Mouse (Mus musculus) CH12F3 (cell line): Measurements from ENCODE around the gene Atf3.
"Not testable (repeated sequence)": the region's sequence is repeated elsewhere in the genome, so short reads cannot be mapped to it uniquely, and the experiment has no call there.

Experiments
- in situ Hi-C: fragments of 300-500 bp; cut with MboI; formaldehyde crosslinking; loops from 2 replicates; pipeline ENCODE4 v1.14.3; 2020; ENCODE audit warnings: low sequenced_read_pairs

The Atf3 gene

DNA sequence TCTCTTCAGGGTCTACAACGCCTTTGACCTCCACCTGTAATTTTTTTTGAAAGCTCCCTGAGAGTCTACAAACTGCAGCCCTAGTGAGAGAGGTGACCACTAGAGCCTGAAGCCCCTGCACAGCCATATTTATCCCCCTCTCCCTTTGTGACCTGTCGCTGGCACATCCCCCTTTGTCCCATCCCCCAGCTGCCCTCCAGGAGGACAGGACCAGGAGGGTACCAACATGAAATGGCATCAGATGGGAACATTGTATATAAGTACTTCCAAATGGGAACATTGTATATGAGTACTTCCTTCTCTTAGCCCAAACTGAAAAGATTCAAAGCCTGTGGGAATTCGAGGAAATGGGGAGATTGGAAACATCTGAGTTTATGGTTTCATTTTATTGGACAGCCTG, 53.1 kb downstream of the Atf3 start, which contains the start of gene Fam71a:
Gene Fam71a (minus strand): TSS at position 101 of the 400 bp plus-strand sequence.
- in situ Hi-C loops, result no loop called here

GRCm38 (mm10) chr1:191154314-191154713, 63.5 kb downstream of the Atf3 start:
- in situ Hi-C loops, result no loop called here

GRCm38 (mm10) chr1:191153052-191153451, 64.8 kb downstream of the Atf3 start:
- in situ Hi-C loops, result no loop called here

DNA sequence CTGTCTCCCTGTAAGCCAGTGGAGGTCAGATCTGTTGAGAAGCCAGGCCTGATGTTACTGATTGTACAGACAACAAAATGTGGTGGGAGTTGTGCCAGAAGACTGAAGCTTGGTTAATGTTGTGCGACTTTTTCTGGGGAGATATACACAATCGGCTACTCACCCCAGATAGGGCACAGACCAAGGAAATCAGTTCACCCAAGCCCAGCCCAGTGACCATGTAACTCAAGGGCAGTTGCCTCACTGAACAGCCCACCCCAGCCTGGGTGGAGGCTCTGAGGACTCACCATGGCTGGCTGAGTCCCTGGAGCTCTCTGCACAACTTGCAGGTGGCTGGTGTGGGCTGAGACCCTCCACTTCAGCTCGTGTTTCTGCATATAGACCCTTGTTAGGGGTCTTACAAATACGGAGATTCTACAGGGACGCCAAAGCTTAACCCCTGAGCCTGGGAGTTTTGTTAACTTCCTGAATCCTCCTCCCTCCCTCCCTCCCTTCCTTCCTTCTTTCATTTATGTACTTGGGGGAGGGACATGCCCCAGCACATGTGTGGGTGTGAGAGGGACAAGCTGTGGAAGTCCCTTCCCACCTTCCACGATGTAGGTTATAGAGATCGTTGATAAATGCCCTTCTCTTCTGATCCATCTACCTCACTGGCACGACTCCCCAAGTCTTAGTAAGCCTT, 66.8 kb downstream of the Atf3 start:
- in situ Hi-C loops, result no loop called here

DNA sequence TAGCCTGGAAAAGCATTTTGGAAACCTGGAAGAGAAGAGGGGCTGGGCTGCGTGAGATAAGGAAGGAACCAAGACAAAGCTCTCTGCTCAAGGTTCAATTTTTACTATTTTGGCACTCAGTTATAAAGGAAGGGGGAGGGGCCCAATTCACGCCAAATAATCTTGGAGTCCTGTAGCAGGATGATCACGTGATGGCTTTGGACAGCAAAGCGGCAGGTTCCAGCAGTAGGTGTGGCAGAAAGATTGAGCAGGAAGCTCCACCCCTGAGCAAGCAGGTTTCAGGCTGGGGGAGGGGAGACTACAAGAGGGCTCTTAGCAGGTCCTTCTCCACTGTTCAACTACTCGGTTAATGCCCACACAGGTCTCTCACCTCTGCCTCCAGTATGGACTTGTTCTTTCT, 68.3 kb downstream of the Atf3 start:
- in situ Hi-C loops, result not testable (repeated sequence)

DNA sequence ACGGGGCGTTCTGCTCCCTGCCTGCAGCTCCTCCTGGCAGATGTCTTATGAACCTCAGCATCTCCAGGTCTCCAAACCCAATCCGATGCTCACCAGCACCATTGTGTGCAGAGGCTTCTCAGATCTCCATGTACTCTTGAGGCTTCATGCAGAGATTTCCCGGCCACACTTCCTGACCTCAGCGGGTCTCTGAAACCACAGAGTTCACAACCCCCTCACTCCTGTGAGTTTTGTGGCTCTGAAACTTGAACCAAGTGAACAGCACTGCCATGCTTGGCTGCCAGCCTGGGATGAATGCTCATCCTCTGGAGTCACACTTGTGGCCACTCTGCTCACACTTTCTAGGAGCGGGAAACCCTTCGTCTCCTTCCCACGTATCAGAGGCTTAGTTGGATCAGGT, 76.9 kb downstream of the Atf3 start:
- in situ Hi-C loops, result no loop called here

DNA sequence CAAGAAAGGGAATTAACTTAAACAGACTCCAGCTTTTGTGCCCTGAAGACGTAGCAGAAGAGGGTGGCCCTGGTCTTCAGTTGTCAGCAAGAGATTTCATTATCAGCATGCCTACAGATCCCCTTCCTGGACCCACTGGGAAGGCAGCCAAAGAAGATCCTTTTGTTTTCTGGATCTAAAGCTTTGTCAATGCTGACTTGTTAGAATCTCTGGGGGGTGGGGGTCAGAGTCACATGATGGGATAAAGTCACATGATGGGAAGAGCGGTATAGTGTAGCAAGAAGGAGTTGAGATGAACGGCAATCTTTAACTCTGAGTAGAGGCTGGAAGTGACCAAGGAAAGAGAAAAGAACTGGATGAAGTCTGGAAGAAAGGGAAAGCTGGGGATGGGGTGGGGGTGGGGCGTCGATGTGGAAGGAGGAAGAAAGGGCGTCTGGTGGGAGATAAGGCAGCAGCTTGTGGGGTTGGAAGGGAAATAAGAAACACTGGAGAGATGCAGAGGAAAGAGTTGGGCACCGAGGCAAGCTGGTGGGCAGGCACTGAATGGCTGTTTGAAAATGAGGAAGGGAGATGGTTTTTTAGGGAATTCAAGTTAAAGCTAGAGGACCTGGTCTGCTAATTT, 78.9 kb downstream of the Atf3 start:
- in situ Hi-C loops, result no loop called here

- in situ Hi-C loops, result no loop called here
These were observed 79.4 kb downstream of the Atf3 start for GRCm38 (mm10) chr1:191138436-191138835.

- in situ Hi-C loops, result no loop called here
These were observed 82.4 kb downstream of the Atf3 start for GRCm38 (mm10) chr1:191135406-191135805.

DNA sequence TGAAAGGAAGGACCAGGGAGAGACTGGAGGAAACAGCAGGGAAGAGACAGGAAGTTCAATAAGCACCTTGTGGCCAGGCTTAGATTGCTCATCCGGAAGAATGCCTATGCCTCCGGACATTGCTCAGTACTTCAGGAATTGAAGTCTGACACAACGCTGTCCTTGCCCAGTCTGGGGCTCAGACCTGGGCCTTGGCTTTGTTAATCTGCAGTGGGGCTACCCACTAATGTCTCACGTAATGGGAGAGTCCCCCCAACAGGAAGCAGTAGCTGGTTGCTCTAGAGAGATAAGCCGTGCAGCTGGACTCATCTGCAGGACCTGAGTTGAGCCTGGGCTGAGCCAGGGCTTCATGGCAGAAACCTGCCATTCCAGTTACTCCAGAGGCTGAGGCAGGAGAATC, 84.9 kb downstream of the Atf3 start:
- in situ Hi-C loops, result no loop called here

DNA sequence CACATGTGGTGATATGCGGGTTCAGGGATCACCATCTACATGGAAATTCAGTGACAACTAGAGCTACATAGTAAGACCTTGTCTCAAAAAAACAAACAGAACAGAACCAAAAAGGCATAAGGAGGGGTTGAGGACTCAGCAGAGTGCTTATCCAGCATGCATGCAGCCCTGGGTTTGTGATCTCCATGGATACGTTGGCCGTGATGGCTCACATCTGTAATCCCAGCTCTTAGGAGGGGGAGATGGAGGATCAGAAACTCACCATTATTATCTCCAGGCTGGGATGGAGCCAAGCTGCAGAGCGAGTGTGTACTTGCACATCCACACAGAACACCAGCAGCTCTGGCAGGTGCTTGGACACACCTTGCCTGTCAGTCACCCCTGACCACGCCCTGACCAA, 85.6 kb downstream of the Atf3 start:
- in situ Hi-C loops, result no loop called here

DNA sequence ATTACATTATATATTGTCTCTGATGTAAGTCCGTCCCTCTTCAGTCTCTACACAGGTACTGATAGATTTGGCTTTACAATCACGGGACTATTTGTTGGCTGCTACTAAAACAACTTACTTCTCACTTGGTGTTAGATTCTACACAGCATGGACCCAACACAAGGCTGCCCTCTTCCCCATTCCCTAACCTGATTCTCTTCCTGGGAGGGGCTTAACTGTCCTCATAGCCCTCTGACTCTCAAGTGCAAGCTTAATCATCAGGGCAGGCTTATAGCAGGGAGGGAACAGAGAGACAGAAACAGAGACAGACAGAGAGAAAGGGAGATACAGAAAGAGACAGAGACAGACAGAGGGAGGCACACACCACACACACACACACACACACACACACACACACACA, 86.1 kb downstream of the Atf3 start:
- in situ Hi-C loops, result no loop called here

- in situ Hi-C loops, result no loop called here
These were observed 91.8 kb downstream of the Atf3 start for GRCm38 (mm10) chr1:191125811-191126638.

GRCm38 (mm10) chr1:191124288-191124687, 93.6 kb downstream of the Atf3 start:
- in situ Hi-C loops, result no loop called here

- in situ Hi-C loops, result no loop called here
These were observed 94.1 kb downstream of the Atf3 start for GRCm38 (mm10) chr1:191123696-191124095.

- in situ Hi-C loops, result no loop called here
These were observed 95.1 kb downstream of the Atf3 start for GRCm38 (mm10) chr1:191122744-191123143.
